8 mouse cellular contexts compared by ENCODE assay signal in genomic region chr7:127208295-127208552, GRCm38 (mm10). TPM values are rescaled to one million over a fixed set of nuclear protein-coding genes. Genes with fewer than 3 reads are reported as not detected.
DNase-seq lines count a peak whose midpoint lies in the region; ATAC-seq and TF ChIP-seq lines count a peak whose summit lies in the region.

Gene Tbc1d10b (minus strand): TSS chr7:127208468.

- no peaks in the 10 kb centered on the region for H3K27me3 ChIP-seq in lung, postnatal 0 days (replicated peaks; ENCODE audit: insufficient read depth, low read length)
- H3K27me3 ChIP-seq in embryonic facial prominence, embryonic 10.5 days (replicated peaks; ENCODE audit: low read depth, poor library complexity, severe bottlenecking): peaks cover 6% of the 10 kb centered on the region
- H3K27me3 ChIP-seq in heart, embryonic 14.5 days (ENCODE audit: control insufficient read depth, insufficient read depth, low read length): no peaks in the 10 kb centered on the region
- 0 out of 2 replicates have a peak, but pooled peaks cover 2% of the 10 kb centered on the region for H3K27me3 ChIP-seq in neural tube, embryonic 12.5 days (replicated peaks)

- peak within 1 kb of the TSS; percentile 85 for H3K4me3 ChIP-seq in lung, postnatal 0 days (ENCODE audit: low read depth, low read length)
- peak within 1 kb of the TSS; percentile 74 for H3K4me3 ChIP-seq in embryonic facial prominence, embryonic 10.5 days
- peak within 1 kb of the TSS; percentile 92 for H3K4me3 ChIP-seq in heart, embryonic 14.5 days (ENCODE audit: control insufficient read depth in 1 of 2, insufficient read depth in 1 of 2, low read depth in 1 of 2, low read length in 2 of 2)
- peak within 1 kb of the TSS; percentile 96 for H3K4me3 ChIP-seq in neural tube, embryonic 12.5 days

- H3K4me2 ChIP-seq in lung, postnatal 0 days (replicated peaks; ENCODE audit: low read depth, low read length): peak within 1 kb of the TSS; percentile 95
- peak within 1 kb of the TSS; percentile 96 for H3K4me2 ChIP-seq in heart, embryonic 14.5 days (ENCODE audit: low read length)
- H3K4me2 ChIP-seq in neural tube, embryonic 12.5 days (replicated peaks): peak within 1 kb of the TSS; percentile 100

- H3K4me1 ChIP-seq in lung, postnatal 0 days (ENCODE audit: insufficient read depth, low read depth, low read length): peaks cover 11% of the 10 kb centered on the region; the same call in 1 of the 2 replicates
- H3K4me1 ChIP-seq in embryonic facial prominence, embryonic 10.5 days: peaks cover 40% of the 10 kb centered on the region
- peaks cover 8 to 29% of the 10 kb centered on the region in 2 experiments for H3K4me1 ChIP-seq in heart, embryonic 14.5 days (ENCODE audit: control insufficient read depth in 2 of 2, insufficient read depth in 2 of 2, low read length in 2 of 2)
- peaks cover 26% of the 10 kb centered on the region for H3K4me1 ChIP-seq in neural tube, embryonic 12.5 days

- no peaks in the 10 kb centered on the region; the same call in 1 of the 2 replicates for H3K36me3 ChIP-seq in lung, postnatal 0 days (ENCODE audit: insufficient read depth, low read length)
- H3K36me3 ChIP-seq in embryonic facial prominence, embryonic 10.5 days (replicated peaks): peaks cover 24% of the 10 kb centered on the region
- H3K36me3 ChIP-seq in heart, embryonic 14.5 days (ENCODE audit: control insufficient read depth, insufficient read depth, low read length): peaks cover 20% of the 10 kb centered on the region
- H3K36me3 ChIP-seq in neural tube, embryonic 12.5 days: peaks cover 9% of the 10 kb centered on the region

- TF ChIP-seq EP300 in lung, postnatal 0 days (IDR thresholded peaks at IDR 0.05): no peak

- no peak for ATAC-seq in lung, postnatal 0 days
- no peak for ATAC-seq in heart, embryonic 14.5 days (ENCODE audit: insufficient number of reproducible peaks, insufficient read depth, low FRiP score, low read depth)
- no peak for ATAC-seq in neural tube, embryonic 12.5 days (ENCODE audit: low FRiP score, low read depth)

- H3K9me3 ChIP-seq in lung, postnatal 0 days (ENCODE audit: low read length): no peaks in the 10 kb centered on the region
- no peaks in the 10 kb centered on the region for H3K9me3 ChIP-seq in embryonic facial prominence, embryonic 10.5 days
- no peaks in the 10 kb centered on the region for H3K9me3 ChIP-seq in heart, embryonic 14.5 days (ENCODE audit: control insufficient read depth, low read length)
- no peaks in the 10 kb centered on the region for H3K9me3 ChIP-seq in neural tube, embryonic 12.5 days

- no peak for DNase-seq in lung, postnatal 0 days (ENCODE audit: low spot score)
- no peak for DNase-seq in lung, postnatal 4 days
- no peak for DNase-seq in embryonic facial prominence, embryonic 10.5 days (ENCODE audit: low spot score)
- DNase-seq in left cerebral cortex, postnatal 25 days (ENCODE audit: low spot score in 2 of 2): no peak
- no peak for DNase-seq in kidney, postnatal 25 days
- DNase-seq in ovary, postnatal 14 days (ENCODE audit: low spot score): no peak

- H3K9ac ChIP-seq in lung, postnatal 0 days (replicated peaks; ENCODE audit: low read depth): peak within 1 kb of the TSS; percentile 84
- peak within 1 kb of the TSS; percentile 97 for H3K9ac ChIP-seq in heart, embryonic 14.5 days (ENCODE audit: low read length)
- peak within 1 kb of the TSS; percentile 95 for H3K9ac ChIP-seq in neural tube, embryonic 12.5 days

- peak within 1 kb of the TSS; percentile 85 for H3K27ac ChIP-seq in lung, postnatal 0 days (ENCODE audit: low read length)
- peak within 1 kb of the TSS; percentile 94 for H3K27ac ChIP-seq in embryonic facial prominence, embryonic 10.5 days (replicated peaks)
- H3K27ac ChIP-seq in heart, embryonic 14.5 days (replicated peaks in 1 of 2; ENCODE audit: control insufficient read depth in 1 of 2, insufficient read depth in 1 of 2, low read depth in 2 of 2, low read length in 2 of 2): peak within 1 kb of the TSS; percentile 82 to 86
- peak within 1 kb of the TSS; percentile 57 for H3K27ac ChIP-seq in neural tube, embryonic 12.5 days

- WGBS in lung, postnatal 0 days: 3% methylated on average over 12 of the region's 44 CpGs
- WGBS in embryonic facial prominence, embryonic 10.5 days: under 1% methylated on average over 44 of the region's 44 CpGs
- WGBS in heart, embryonic 14.5 days: 0% methylated on average over 12 of the region's 44 CpGs
- WGBS in neural tube, embryonic 12.5 days: 1% methylated on average over 43 of the region's 44 CpGs

- intact Hi-C loops in left cerebral cortex, postnatal 25 days (cut with DNase I): no loop called here

- peak; percentile 6; the same call in 1 of the 2 replicates for TF ChIP-seq CTCF in lung, postnatal 0 days (IDR thresholded peaks at IDR 0.05)

RNA-seq across cellular contexts. Expression of gene Tbc1d10b, which starts in this region (rescaled TPM):
- polyA plus RNA-seq in lung, postnatal 0 days (2015; fragmentation: Nextera tagmentation; extraction: Ambion mirVana): 14.4 and 15.0 TPM in 2 replicates
- polyA plus RNA-seq in embryonic facial prominence, embryonic 10.5 days (2016; fragmentation: Nextera tagmentation; extraction: Ambion mirVana): 31.3 and 34.4 TPM in 2 replicates
- 20.2 and 21.2 TPM in 2 replicates for polyA plus RNA-seq in heart, embryonic 14.5 days (2014; fragmentation: Nextera tagmentation; extraction: Ambion mirVana)
- total RNA-seq in left cerebral cortex, postnatal 25 days (2021): 10 to 100 TPM; 90.2 to 97.5 TPM
- 43.4 and 45.6 TPM in 2 replicates for polyA plus RNA-seq in neural tube, embryonic 12.5 days (2016; fragmentation: Nextera tagmentation; extraction: Ambion mirVana)
